Mouse (Mus musculus) heart, postnatal 4 days (tissue): Measurements from ENCODE around the gene Parl. TPM values are rescaled to one million over a fixed set of nuclear protein-coding genes. Genes with fewer than 3 reads are reported as not detected.

Experiments used
- DNase-seq: peaks from one replicate; pipeline ENCODE4 v3.0.0; 2021
- total RNA-seq, 2 experiments: library from RNA; stranded (reverse); gene quantifications; 2 replicates each; pipeline ENCODE4 v1.2.3; 2021

Parl gene
- total RNA-seq, 2 experiments from 2014 or later = 102 to 112 TPM

DNA sequence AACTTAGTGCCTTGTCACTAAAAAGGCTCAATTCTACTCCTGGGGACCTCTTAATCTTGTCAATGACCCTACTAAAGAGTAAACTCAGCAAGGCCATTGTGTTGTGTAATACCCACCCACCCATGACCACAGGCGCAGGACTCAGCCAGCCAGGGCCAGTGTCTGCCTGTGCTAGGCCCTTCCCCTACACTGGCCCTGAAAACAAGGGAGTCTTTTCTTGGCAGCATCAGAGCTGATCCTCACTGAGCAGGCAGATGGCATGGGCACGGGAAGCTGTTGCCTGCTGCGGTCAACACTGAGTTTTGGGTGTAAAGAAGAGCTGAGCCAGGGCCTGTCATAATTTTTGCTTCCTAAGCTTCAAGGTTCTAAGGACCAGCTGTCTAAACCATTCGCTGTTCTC, 64.8 kb downstream of the Parl start:
- no peak for DNase-seq

- no peak for DNase-seq
Measured at GRCm38 (mm10) chr16:20234406-20234805, 67.8 kb downstream of the Parl start.

Other genes starting within 250 kb of the Parl start
- 100 to 1,000 TPM in 1 of 2 experiments, 10 to 100 TPM in 1; 96.1 to 104 TPM for gene Klhl24, start 204.8 kb downstream of the Parl start, total RNA-seq
- 10 to 100 TPM; 36.0 to 36.2 TPM for gene Yeats2, start 161.3 kb downstream of the Parl start, total RNA-seq
- 1 to 10 TPM; 1.5 TPM for gene Map6d1, start 61.0 kb downstream of the Parl start, total RNA-seq
- under 1 TPM in 1 of 2 experiments, not detected in 1; 0.18 TPM for gene Cyp2ab1, start 23.0 kb upstream of the Parl start, total RNA-seq
- gene Abcc5, start 124.0 kb upstream of the Parl start, total RNA-seq = 10 to 100 TPM; 56.2 to 58.6 TPM
- gene Eif2b5, start 196.4 kb upstream of the Parl start, total RNA-seq = 10 to 100 TPM; 55.9 to 59.8 TPM
- 10 to 100 TPM; 70.6 to 73.1 TPM for gene Dvl3, start 214.6 kb upstream of the Parl start, total RNA-seq
- gene Ap2m1, start 233.1 kb upstream of the Parl start, total RNA-seq = 100 to 1,000 TPM; 283 to 296 TPM
- gene Abcf3, start 246.2 kb upstream of the Parl start, total RNA-seq = 10 to 100 TPM; 64.0 to 65.1 TPM